Mouse (Mus musculus): ENCODE measurements around the gene 4930512M02Rik.

The 4930512M02Rik gene

GRCm38 (mm10) chr11:11564266-11565044 lies 63.2 kb downstream of the 4930512M02Rik start:
- no peak for DNase-seq

GRCm38 (mm10) chr11:11561118-11561517 lies 66.5 kb downstream of the 4930512M02Rik start:
- no peak for DNase-seq

- no peak for DNase-seq
These were observed 68.4 kb downstream of the 4930512M02Rik start for GRCm38 (mm10) chr11:11559099-11559686.

- no peak for DNase-seq
These were observed 69.0 kb downstream of the 4930512M02Rik start for GRCm38 (mm10) chr11:11558662-11559061.

- no peak for DNase-seq
These were observed 70.3 kb downstream of the 4930512M02Rik start for GRCm38 (mm10) chr11:11557173-11557967.

GRCm38 (mm10) chr11:11556186-11556585 lies 71.4 kb downstream of the 4930512M02Rik start:
- no peak for DNase-seq

GRCm38 (mm10) chr11:11555563-11555962 lies 72.1 kb downstream of the 4930512M02Rik start:
- no peak for DNase-seq

- DNase-seq = no peak
These were observed 79.9 kb downstream of the 4930512M02Rik start for GRCm38 (mm10) chr11:11547597-11548240.

GRCm38 (mm10) chr11:11546903-11547511 lies 80.6 kb downstream of the 4930512M02Rik start:
- no peak for DNase-seq

- DNase-seq = no peak
These were observed 81.7 kb downstream of the 4930512M02Rik start for GRCm38 (mm10) chr11:11545948-11546347.

Measured in cerebellum, adult 9-11 months (tissue).